Mouse (Mus musculus): ENCODE measurements around the gene Nudt11. TPM values are rescaled to one million over a fixed set of nuclear protein-coding genes. Genes with fewer than 3 reads are reported as not detected.

Nudt11 gene
- polyA plus RNA-seq (2021; fragmentation: Nextera tagmentation), result 11.8 and 13.6 TPM in 2 replicates
- long read RNA-seq, experiment 1, transcript Nudt11-201 (2 exons, 3,036 nt), result major isoform, 32 of 43 reads
- long read RNA-seq, experiment 1, partial matches to known transcripts, result 0 of 43 reads
- long read RNA-seq, experiment 1, other reads (novel, unspliced or antisense), result 11 of 43 reads
- long read RNA-seq, experiment 2, transcript Nudt11-201 (2 exons, 3,036 nt), result major isoform, 114 of 118 reads
- long read RNA-seq, experiment 2, partial matches to known transcripts, result 0 of 118 reads
- long read RNA-seq, experiment 2, other reads (novel, unspliced or antisense), result 4 of 118 reads

DNA sequence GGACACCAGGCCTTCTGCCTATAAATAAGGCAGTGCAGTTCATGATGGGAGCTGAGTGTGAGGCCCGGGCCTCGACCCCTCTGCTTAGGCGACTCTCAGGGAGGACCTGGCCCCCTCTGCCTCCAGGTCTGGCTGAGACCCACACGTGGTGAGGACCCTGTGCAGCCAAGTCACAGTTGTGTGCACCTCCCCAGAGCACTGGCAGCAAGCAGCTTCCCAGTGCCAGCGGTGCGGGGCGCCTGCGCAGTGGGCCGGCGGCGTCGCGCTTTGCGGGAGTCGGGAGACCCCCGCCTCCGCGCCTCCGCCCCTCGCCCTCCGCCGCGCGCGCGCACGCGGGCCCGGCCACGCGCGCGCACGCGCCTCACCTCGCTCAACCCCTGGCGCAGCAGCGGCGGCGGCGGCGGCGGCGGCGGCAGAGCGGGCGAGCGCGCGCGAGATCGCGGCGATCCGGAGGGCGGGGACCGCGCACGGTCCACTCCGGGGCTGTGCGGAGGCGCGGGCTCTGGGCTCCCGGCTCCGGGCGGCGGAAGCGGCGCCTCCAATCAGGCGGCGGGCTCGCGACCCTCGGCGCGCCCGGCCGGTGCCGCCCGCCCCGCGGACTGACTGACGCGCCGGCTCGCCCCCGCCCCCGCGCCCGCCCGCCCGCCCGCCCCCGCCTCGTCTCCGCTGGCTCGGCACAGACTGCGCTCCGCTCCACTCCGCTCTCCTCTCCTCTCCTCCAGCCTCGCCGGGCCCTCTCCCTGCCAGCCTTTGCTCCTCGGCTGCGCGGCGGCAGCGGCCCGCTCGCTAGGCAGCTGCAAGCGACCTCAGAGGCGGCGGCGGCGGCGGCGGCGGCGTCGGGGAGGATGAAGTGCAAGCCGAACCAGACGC is at the start of gene Nudt11:
Gene Nudt11, plus strand, starts transcription at position 388 of the 870 bp plus-strand sequence.

DNA sequence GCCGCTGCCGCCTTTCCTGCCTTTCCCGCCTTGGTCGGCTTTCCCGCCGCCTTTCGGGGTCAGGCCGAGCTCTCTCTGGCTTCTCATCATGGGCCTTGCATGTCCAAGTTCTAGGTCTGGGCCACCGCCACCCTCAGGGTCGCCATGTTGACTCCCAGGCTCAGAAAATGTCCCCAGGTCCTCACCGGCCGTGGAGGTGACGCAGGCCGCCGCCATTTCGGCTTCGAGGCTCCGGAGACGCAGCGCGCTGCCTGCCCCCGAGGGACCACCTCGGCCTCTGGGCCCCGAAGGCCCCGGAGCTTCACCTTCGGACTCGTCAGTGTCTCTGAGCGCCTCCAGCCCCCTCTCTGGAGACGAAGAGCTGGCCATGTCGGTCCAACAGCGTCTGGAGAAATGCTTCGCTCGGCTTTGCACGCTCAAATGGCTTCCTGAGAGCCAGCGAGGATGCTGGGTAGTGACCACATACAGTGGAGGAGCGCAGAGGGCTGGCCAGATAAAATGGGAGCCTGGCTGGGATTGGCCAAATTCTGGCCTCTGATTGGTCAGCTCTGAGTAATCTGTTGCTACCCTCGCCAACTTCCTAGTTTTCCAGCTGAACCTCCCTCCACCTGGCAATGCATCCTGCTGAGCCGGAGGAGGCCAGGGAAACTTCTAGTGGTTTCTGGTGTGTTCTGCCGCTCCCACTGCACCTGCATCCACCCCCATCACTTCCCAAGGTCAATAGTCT is 35.9 kb downstream of the Nudt11 start, which contains the start of gene AU022751:
Gene AU022751, minus strand, starts transcription at position 466 of the 727 bp plus-strand sequence.

Small RNA genes within 50 kb of the gene (microRNA-seq; reads per million reads assigned to microRNA genes)
- gene Gm27360, result not detected

Other genes with a start within 250 kb of the Nudt11 start
- gene AU022751, start 36.0 kb downstream of the Nudt11 start, polyA plus RNA-seq (2021; fragmentation: Nextera tagmentation), result not detected in 2 replicates
- gene Nudt10, start 125.6 kb downstream of the Nudt11 start, polyA plus RNA-seq (2021; fragmentation: Nextera tagmentation), result 32.2 and 37.1 TPM in 2 replicates